Comparison of ENCODE assay signal across 10 mouse cellular contexts in the genomic region with DNA sequence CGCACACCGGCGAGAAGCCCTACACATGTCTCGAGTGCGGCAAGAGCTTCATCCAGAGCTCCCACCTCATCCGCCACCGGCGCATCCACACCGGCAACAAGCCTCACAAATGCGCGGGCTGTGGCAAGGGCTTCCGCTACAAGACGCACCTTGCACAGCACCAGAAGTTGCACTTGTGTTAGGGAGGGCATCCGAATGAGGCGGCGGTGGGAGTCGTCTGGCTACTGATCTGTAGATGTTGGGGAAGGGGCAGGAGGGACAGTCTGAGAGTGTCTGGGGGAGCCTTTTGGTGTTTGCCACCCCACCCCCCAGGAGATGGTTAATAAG. TPM values are rescaled to one million over a fixed set of nuclear protein-coding genes. Genes with fewer than 3 reads are reported as not detected.
DNase-seq lines count a peak whose midpoint lies in the region; ATAC-seq lines count a peak whose summit lies in the region.
"Had no signal": no experiment of that assay in that cellular context is flagged by ENCODE, and none has a peak within 500 bp of the region (broad histone marks: within the 10 kb centered on the region; RNA-seq: fewer than 3 reads in every experiment).

No protein-coding gene starts in this region.

- peak overlapping the region; percentile 62 for H3K9ac ChIP-seq in forebrain, embryonic 14.5 days (ENCODE audit: low read length)
- H3K9ac ChIP-seq in limb, embryonic 15.5 days: peak overlapping the region; percentile 31

- ATAC-seq in erythroblast, adult 5-6 weeks (replicated peaks; ENCODE audit: low FRiP score, poor library complexity, severe bottlenecking): no peak
- no peak for ATAC-seq in forebrain, embryonic 14.5 days
- ATAC-seq in limb, embryonic 15.5 days (ENCODE audit: insufficient number of reproducible peaks, low FRiP score, low TSS enrichment, low read depth): no peak

- H3K27ac ChIP-seq in forebrain, embryonic 14.5 days (ENCODE audit: low read depth, low read length): no peak overlapping the region
- no peak overlapping the region for H3K27ac ChIP-seq in limb, embryonic 15.5 days

- peaks cover 9% of the 10 kb centered on the region for H3K4me1 ChIP-seq in erythroblast, embryonic 14.5 days (ENCODE audit: control insufficient read depth)
- H3K4me1 ChIP-seq in forebrain, embryonic 14.5 days (ENCODE audit: control insufficient read depth, insufficient read depth, low read length): peaks cover 12% of the 10 kb centered on the region
- H3K4me1 ChIP-seq in limb, embryonic 15.5 days: peaks cover 18% of the 10 kb centered on the region

- peak overlapping the region; percentile 98 for H3K4me2 ChIP-seq in forebrain, embryonic 14.5 days (ENCODE audit: low read length)
- H3K4me2 ChIP-seq in limb, embryonic 15.5 days: peak overlapping the region; percentile 99

- peak overlapping the region; percentile 50 for H3K4me3 ChIP-seq in erythroblast, embryonic 14.5 days (replicated peaks)
- peak overlapping the region; percentile 53 for H3K4me3 ChIP-seq in forebrain, embryonic 14.5 days (ENCODE audit: low read depth, low read length)
- H3K4me3 ChIP-seq in limb, embryonic 15.5 days: peak overlapping the region; percentile 63

- DNase-seq in B cell, adult 2 months: peak; percentile 48 to 49
- no peak for DNase-seq in forebrain, embryonic 14.5 days (ENCODE audit: low spot score)
- DNase-seq in testis, postnatal 10 days (ENCODE audit: low spot score): peak; percentile 46
- no peak for DNase-seq in retina, postnatal 1 day
- no peak for DNase-seq in urinary bladder, postnatal 4 days (ENCODE audit: low spot score in 2 of 2)

- H3K27me3 ChIP-seq in erythroblast, embryonic 14.5 days (ENCODE audit: control insufficient read depth): peaks cover 44% of the 10 kb centered on the region
- H3K27me3 ChIP-seq in forebrain, embryonic 14.5 days (replicated peaks; ENCODE audit: control insufficient read depth, insufficient read depth, low read length): peaks cover 13% of the 10 kb centered on the region
- peaks cover 43% of the 10 kb centered on the region for H3K27me3 ChIP-seq in limb, embryonic 15.5 days

- no peaks in the 10 kb centered on the region; the same call in 1 of the 2 replicates for H3K36me3 ChIP-seq in erythroblast, embryonic 14.5 days (ENCODE audit: control insufficient read depth)
- peaks cover 8% of the 10 kb centered on the region; the same call in 1 of the 2 replicates for H3K36me3 ChIP-seq in forebrain, embryonic 14.5 days (ENCODE audit: control insufficient read depth, insufficient read depth, low read length)
- 0 out of 2 replicates have a peak, but pooled peaks cover 6% of the 10 kb centered on the region for H3K36me3 ChIP-seq in limb, embryonic 15.5 days

- 2% methylated on average over 17 of the region's 17 CpGs for WGBS in forebrain, embryonic 14.5 days
- WGBS in limb, embryonic 15.5 days: 9% methylated on average over 17 of the region's 17 CpGs

- H3K9me3 ChIP-seq in erythroblast, embryonic 14.5 days (ENCODE audit: control insufficient read depth, low read length): peaks cover 8% of the 10 kb centered on the region; the same call in 1 of the 2 replicates
- no peaks in the 10 kb centered on the region for H3K9me3 ChIP-seq in forebrain, embryonic 14.5 days (replicated peaks; ENCODE audit: control insufficient read depth, low read length)
- no peaks in the 10 kb centered on the region for H3K9me3 ChIP-seq in limb, embryonic 15.5 days

RNA-seq across cellular contexts. Expression of a gene that starts 28.5 kb away (rescaled TPM):
- polyA plus RNA-seq in erythroblast, embryonic 14.5 days (2012): not detected in 2 replicates
- total RNA-seq in erythroblast, adult 5-6 weeks (2015; ENCODE audit: low replicate concordance): not detected in 2 replicates
- total RNA-seq in erythroblast, adult 5-6 weeks (2017; ENCODE audit: low replicate concordance): not detected in 2 replicates
- polyA plus RNA-seq in forebrain, embryonic 14.5 days (2014; fragmentation: Nextera tagmentation; extraction: Ambion mirVana): 0.17 TPM in 1 of 2 replicates, not detected in the other
- polyA plus RNA-seq in limb, embryonic 15.5 days (2015; fragmentation: Nextera tagmentation; extraction: Ambion mirVana): not detected in 2 replicates
- total RNA-seq: hematopoietic stem cell, adult 5-6 weeks had no signal
- polyA plus RNA-seq: C2C12 had no signal

RNA-seq across cellular contexts. Expression of a gene that starts 46.2 kb away (rescaled TPM):
- not detected in 2 replicates for polyA plus RNA-seq in erythroblast, embryonic 14.5 days (2012)
- total RNA-seq in erythroblast, adult 5-6 weeks (2015; ENCODE audit: low replicate concordance): 1.2 TPM in 1 of 2 replicates, not detected in the other
- 0.09 and 0.14 TPM in 2 replicates for total RNA-seq in erythroblast, adult 5-6 weeks (2017; ENCODE audit: low replicate concordance)
- 16.0 and 17.3 TPM in 2 replicates for polyA plus RNA-seq in forebrain, embryonic 14.5 days (2014; fragmentation: Nextera tagmentation; extraction: Ambion mirVana)
- polyA plus RNA-seq in limb, embryonic 15.5 days (2015; fragmentation: Nextera tagmentation; extraction: Ambion mirVana): 5.2 and 6.2 TPM in 2 replicates

Comparison
In these comparisons a context has a peak if more than half of its experiments do, and no peak if none do; other contexts are left out.
1. DNase-seq: peak in B cell, adult 2 months (2 of 2) and testis, postnatal 10 days (single experiment); none in forebrain, embryonic 14.5 days (single experiment), retina, postnatal 1 day (single experiment) and urinary bladder, postnatal 4 days (0 of 2).
2. Peak in every context shown above with its lines, with median percentiles within 50 percentile points of each other: H3K4me3 ChIP-seq.